Mouse (Mus musculus) heart, adult 18-20 months (tissue): Measurements from ENCODE around the gene Myo5c. TPM values are rescaled to one million over a fixed set of nuclear protein-coding genes. Genes with fewer than 3 reads are reported as not detected.

Source experiments
- DNase-seq, 2 experiments: peaks; one replicate each; pipeline ENCODE4 v3.0.0; 2021 to 2022; ENCODE audit warnings: mixed read lengths in 1 of 2
- total RNA-seq, 2 experiments: library from RNA; stranded (reverse); gene quantifications; 2 replicates each; pipeline ENCODE4 v1.2.3; 2021

Gene Myo5c
- total RNA-seq, 2 experiments from 2014 or later: 3.3 to 4.1 TPM

GRCm38 (mm10) chr9:75280814-75281213 is 49.0 kb downstream of the Myo5c start:
- DNase-seq: peak; percentile 24 to 52

- DNase-seq: no peak
Measured at GRCm38 (mm10) chr9:75282179-75282578, 50.4 kb downstream of the Myo5c start.

- peak in 1 of 2 experiments; percentile 55 for DNase-seq
Measured at GRCm38 (mm10) chr9:75282830-75283229, 51.0 kb downstream of the Myo5c start.

- no peak for DNase-seq
Measured at GRCm38 (mm10) chr9:75283636-75284035, 51.8 kb downstream of the Myo5c start.

- DNase-seq: no peak
Measured at GRCm38 (mm10) chr9:75285363-75285762, 53.5 kb downstream of the Myo5c start.

GRCm38 (mm10) chr9:75287636-75288035 is 55.8 kb downstream of the Myo5c start:
- no peak for DNase-seq

GRCm38 (mm10) chr9:75289545-75289944 is 57.7 kb downstream of the Myo5c start:
- peak; percentile 11 to 29 for DNase-seq

- DNase-seq: no peak
Measured at GRCm38 (mm10) chr9:75299342-75299741, 67.5 kb downstream of the Myo5c start.

DNA sequence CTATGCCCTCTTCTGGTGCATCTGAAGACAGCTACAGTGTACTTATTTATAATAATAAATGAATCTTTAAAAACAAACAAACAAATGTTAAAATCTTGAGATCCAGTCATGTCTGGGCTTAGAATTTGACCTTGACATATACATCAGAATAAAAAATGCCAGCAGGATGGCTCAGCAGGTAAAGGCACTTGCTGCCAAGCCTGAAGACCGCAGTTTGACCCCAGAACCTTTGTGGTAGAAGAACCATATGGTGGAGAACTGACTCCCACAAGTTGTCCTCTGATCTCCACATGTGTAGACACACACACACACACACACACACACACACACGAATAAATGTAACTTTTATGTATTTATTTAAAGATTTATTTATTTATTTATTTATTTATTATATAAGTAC is 71.2 kb downstream of the Myo5c start:
- no peak for DNase-seq

- no peak for DNase-seq
Measured at GRCm38 (mm10) chr9:75303701-75304261, 72.0 kb downstream of the Myo5c start.

DNA sequence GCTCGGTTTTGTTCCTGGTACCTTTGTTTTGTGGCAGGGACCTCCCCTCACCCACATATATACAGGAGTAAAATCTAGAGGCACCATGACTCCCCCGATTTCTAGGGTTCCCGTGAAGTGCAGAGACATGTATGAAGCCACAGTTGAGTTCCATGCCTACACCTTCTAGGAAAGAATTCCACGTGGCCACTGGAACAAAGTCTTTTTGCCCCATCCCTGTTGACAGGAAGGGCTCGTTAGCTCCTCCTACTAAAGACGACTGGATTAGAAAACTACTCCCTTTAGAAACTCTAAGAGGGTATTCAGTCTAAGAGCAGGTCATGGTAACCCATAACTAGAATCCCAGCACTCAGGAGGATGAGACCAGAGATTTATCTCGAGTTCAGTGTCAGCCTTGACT is 72.5 kb downstream of the Myo5c start:
- no peak for DNase-seq

GRCm38 (mm10) chr9:75306126-75306898 is 74.5 kb downstream of the Myo5c start, which contains the start of gene Gnb5:
Gnb5 (plus strand) TSS chr9:75306288.
- no peak for DNase-seq

- DNase-seq: no peak
Measured at GRCm38 (mm10) chr9:75307015-75307414, 75.2 kb downstream of the Myo5c start.

DNA sequence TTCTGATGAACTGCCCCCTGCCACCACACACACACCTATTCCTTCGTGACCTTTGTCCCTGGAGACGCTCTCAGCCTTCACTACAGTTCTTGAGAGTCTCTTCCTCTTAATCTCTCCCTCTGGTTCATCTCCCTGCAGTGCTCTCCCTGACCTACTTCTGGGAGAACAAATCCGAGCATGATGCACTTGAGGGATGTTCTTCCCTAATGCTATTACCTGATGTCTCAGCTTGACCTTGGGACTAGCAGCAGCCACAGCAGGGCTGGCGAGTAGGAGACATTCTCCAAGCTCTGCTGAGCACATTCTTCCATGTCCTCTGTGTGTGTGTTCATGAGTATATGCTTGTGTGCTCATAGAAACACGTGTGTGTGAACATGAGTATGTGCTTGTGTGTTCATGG is 76.8 kb downstream of the Myo5c start:
- DNase-seq: no peak

DNA sequence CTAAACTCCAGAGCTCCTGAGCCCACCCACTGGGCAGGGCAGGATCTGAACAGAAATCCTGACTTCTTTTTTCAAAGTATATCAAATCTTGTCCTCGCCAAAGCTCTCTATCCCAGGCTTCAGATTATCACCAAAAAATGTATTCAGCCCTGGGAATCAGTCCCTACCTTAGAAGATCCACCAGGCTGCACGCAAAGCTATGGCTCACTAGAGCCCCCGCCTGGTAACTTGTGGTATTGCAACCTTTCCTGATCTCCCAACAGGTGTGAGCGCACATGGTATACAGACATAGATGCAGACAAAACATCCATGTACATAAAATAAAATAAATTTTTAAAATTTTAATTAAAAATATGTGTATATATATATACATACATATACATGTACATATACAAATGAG is 80.2 kb downstream of the Myo5c start:
- peak; percentile 53 to 91 for DNase-seq

- DNase-seq: no peak
Measured at GRCm38 (mm10) chr9:75313138-75313831, 81.5 kb downstream of the Myo5c start.

- DNase-seq: peak; percentile 85 to 88
Measured at GRCm38 (mm10) chr9:75313832-75314516, 82.2 kb downstream of the Myo5c start.

DNA sequence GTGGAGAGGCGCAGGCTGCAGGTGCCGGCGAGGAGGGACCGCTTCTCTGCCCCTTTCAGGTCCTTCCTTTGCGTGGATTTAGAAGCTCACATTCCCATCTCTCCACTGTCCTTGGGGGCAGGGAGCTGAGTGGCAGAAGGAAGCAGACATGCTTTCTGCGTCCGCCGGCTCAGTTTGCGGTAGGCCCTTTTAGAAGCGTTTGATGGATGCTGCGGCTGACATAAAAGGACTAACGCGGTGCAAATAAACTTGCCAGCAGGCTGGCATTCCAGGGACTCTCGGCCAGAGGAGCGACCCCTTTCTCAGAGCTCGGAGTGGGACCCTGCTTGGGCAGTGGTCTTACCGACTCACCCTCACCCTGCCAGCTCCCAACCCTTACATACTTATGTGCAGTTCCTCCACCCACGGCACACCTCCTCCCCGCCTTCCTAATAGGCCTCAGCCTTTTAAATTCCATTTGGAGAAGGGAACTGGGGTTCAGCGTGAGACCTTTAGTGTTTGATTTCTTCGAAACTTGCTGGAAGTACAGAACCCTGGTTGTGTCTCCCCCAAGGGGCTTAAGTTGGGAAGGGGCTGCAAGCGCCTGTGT is 82.8 kb downstream of the Myo5c start:
- DNase-seq: peak in 1 of 2 experiments; percentile 26

GRCm38 (mm10) chr9:75315238-75315637 is 83.4 kb downstream of the Myo5c start:
- no peak for DNase-seq

DNA sequence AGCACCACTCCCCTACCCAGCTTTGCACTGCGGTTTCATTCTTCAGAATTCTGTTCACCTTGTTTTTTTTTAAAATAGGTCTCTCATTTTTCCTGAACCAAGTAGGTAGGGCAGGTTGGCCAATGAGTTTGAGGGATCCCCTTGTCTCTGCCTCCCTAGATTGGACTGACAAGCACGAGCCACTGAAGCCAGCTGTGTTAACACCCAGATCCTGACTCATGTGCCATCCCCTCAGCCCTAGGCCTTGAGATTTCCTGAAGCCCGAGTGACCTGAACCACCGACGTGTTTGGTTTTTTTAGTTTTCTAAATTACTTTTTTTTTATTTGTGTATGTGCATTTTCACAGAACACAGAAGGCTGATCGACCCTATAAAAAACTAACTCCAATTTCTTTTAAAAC is 85.0 kb downstream of the Myo5c start:
- no peak for DNase-seq

DNA sequence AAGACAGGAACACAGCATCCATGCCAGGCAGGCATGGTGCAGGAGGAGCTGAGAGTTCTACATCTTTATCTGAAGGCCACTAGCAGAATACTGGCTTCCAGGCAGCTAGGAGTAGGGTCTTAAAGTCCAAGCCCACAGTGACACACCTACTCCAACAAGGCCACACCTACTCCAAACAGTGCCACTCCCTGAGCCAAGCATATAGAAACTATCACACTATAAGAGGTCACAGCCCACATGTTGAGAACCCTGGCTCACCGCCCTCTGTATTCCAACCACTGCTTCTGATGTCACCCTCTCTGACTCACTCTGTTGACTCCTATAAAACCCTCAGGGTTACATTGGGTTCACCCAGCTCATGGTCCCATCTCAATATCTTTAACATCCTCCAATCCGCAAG is 86.4 kb downstream of the Myo5c start:
- no peak for DNase-seq

DNA sequence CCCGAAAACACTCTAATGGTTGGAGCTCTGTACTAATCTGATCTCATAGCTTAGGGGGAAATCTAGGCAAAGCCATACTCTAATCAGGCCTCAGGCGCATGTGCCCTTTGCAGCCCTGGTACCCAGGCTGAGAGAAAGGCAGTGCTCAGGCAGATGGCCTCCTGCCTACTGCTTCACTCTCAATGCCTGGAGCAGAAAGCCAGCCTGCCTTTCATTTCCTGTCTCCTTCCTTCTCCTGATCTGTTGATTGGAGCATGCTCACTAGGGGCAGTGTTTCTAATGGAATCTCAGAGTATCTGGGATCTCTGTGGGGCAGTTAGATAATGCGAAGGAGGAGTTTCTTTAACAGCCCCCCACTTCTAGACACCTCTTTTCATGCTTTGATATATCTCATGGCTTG is 87.5 kb downstream of the Myo5c start:
- no peak for DNase-seq
